Mouse (Mus musculus) limb, embryonic 10.5 days (tissue): ENCODE measurements around the gene Zbtb8a. TPM values are rescaled to one million over a fixed set of nuclear protein-coding genes. Genes with fewer than 3 reads are reported as not detected.

Experiments used
- DNase-seq: peaks from one replicate; pipeline ENCODE4 v3.0.0-alpha.2; 2017; ENCODE audit warnings: low spot score
- H3K27ac ChIP-seq: fragments of 300-500 bp; sonication (generic); 2 replicates; pipeline ENCODE4 v1.5.1; 2016; ENCODE audit warnings: mild to moderate bottlenecking
- H3K27me3 ChIP-seq: fragments of 300-500 bp; sonication (generic); 2 replicates; pipeline ENCODE4 v1.6.1; 2016; ENCODE audit warnings: low read depth, mild to moderate bottlenecking; ENCODE audit not compliant: poor library complexity, severe bottlenecking
- H3K36me3 ChIP-seq: fragments of 300-500 bp; sonication (generic); 2 replicates; pipeline ENCODE4 v1.6.1; 2016; ENCODE audit warnings: mild to moderate bottlenecking, moderate library complexity
- H3K4me1 ChIP-seq: fragments of 300-500 bp; sonication (generic); 2 replicates; pipeline ENCODE4 v1.6.1; 2016
- H3K4me3 ChIP-seq: fragments of 300-500 bp; sonication (generic); 2 replicates; pipeline ENCODE4 v1.5.1; 2016; ENCODE audit warnings: mild to moderate bottlenecking, moderate library complexity
- H3K9me3 ChIP-seq: fragments of 300-500 bp; sonication (generic); replicated peaks from 2 replicates; pipeline ENCODE4 v1.6.1; 2016; ENCODE audit warnings: mild to moderate bottlenecking
- WGBS: fragments of 180-500 bp; shearing (Covaris S2); methylation state at CpG from one replicate; pipeline ENCODE4 v1.1.7; 2016; 5-methylcytosine and 5-hydroxymethylcytosine counted together
- polyA plus RNA-seq: library from polyadenylated mRNA; unstranded; fragments of >200 nt; fragmentation: Nextera tagmentation; extraction: Ambion mirVana; gene quantifications from 2 replicates; pipeline ENCODE4 v1.2.1, GENCODE M21; 2016

Zbtb8a gene
- polyA plus RNA-seq, 1 experiment from 2014 or later = 8.0 TPM

DNA sequence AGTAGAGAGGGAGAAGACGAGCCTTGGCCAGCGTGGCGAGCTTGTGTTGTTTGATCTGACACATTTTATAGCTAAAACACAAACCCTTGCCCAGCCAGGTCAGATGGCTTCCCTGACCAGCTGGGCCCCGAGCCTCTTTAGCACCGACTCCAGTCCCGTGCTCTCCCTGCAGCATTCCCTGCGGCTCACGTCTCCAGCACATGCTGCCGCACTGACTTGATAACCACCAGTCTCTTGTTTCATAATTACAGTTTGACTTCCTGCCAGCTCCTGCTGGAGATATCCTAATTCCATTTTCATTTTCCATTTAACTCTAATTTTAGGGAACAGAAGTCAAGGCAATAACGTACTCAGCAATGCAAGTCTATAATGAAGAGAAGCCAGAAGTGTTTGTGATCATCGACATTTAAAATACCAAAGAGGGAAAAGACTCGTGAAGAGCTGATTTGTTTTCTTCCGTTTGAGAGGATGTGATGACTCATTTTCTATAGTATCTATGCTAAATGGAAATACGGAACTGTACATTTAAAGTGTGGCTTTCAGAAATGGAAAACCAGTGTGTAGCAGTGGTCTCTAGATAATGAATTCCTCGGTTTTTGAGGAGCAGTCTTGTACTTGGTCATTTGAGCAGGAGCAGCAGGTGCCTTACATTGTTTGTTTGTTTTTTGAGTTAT, 31.3 kb downstream of the Zbtb8a start:
- Histone ChIP-seq H3K4me1 (no peaks in the 10 kb centered on the region), H3K27ac (no peak overlapping the region), H3K9me3 (no peaks in the 10 kb centered on the region), H3K36me3 (peaks cover 63% of the 10 kb centered on the region), H3K27me3 (no peaks in the 10 kb centered on the region), H3K4me3 (no peak overlapping the region)
- no peak for DNase-seq
- WGBS = 88% methylated on average over 15 of the region's 15 CpGs

DNA sequence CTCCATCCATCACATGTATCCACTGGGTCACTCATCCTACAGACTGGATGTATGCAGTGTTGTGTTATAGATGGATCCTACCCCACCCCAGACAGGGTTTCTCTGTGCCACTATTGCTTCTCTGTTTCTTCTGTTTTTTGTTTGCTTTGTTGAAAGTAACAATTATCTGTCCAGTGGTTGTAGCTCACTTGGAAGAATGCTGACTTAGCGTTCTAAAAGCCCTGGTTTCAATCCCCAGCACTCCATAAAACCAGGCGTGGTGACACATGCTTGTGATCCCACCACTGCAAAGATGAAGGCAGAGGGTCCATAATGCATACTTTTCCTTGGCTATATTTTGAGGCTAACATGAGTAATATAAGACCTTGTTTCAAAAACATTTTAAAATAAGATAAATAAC, 35.2 kb downstream of the Zbtb8a start:
- Histone ChIP-seq H3K4me1 (no peaks in the 10 kb centered on the region), H3K36me3 (peaks cover 60% of the 10 kb centered on the region), H3K27ac (no peak overlapping the region), H3K27me3 (no peaks in the 10 kb centered on the region), H3K4me3 (no peak overlapping the region), H3K9me3 (no peaks in the 10 kb centered on the region)
- 70% methylated on average over 2 of the region's 2 CpGs for WGBS
- no peak for DNase-seq

DNA sequence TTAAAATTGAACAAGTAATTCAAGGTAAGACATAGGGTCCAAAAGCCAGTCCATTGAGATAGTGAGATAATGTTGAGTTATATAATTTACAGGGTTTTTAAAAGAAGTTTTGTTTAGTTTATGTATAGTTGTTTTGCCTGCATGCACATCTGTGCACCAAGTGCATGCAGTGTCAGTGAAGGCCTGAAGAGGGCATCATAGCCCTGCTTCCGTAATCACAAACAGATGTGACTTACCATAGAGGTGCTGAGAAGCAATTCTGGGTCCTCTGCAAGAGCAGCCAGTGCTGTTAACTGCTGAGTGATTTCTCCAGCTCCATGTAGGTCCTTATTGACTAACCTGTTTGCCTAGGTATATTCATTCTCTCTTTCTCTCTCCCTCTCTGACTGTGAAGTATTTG, 36.0 kb downstream of the Zbtb8a start:
- no peak overlapping the region for H3K27ac ChIP-seq
- no peaks in the 10 kb centered on the region for H3K27me3 ChIP-seq
- 100% methylated on average over 1 of the region's 1 CpGs for WGBS
- no peaks in the 10 kb centered on the region for H3K9me3 ChIP-seq
- no peak for DNase-seq
- H3K36me3 ChIP-seq = peaks cover 56% of the 10 kb centered on the region
- H3K4me1 ChIP-seq = no peaks in the 10 kb centered on the region
- no peak overlapping the region for H3K4me3 ChIP-seq

DNA sequence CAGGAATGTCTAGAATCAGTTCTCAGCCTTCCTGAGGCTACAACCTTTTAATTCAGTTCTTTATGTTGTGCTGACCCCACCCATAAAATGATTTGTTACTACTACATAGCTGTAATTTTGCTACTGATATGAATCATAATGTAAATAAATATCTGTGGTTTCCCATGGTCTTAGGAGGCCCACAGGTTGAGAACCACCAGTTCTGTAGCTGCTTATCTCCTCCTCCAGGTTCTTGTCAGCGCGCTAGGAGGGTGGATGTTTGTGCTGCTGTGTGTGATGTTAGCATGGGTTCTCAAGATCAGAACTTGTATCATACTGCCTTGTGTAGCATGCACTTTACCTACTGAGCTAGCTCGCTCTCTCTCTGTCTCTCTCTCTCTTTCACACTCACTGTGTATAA, 38.2 kb downstream of the Zbtb8a start:
- no peak for DNase-seq
- H3K36me3 ChIP-seq = peaks cover 39% of the 10 kb centered on the region
- H3K9me3 ChIP-seq = no peaks in the 10 kb centered on the region
- no peak overlapping the region for H3K27ac ChIP-seq
- 96% methylated on average over 3 of the region's 3 CpGs for WGBS
- H3K4me3 ChIP-seq = no peak overlapping the region
- no peaks in the 10 kb centered on the region for H3K27me3 ChIP-seq
- H3K4me1 ChIP-seq = no peaks in the 10 kb centered on the region

DNA sequence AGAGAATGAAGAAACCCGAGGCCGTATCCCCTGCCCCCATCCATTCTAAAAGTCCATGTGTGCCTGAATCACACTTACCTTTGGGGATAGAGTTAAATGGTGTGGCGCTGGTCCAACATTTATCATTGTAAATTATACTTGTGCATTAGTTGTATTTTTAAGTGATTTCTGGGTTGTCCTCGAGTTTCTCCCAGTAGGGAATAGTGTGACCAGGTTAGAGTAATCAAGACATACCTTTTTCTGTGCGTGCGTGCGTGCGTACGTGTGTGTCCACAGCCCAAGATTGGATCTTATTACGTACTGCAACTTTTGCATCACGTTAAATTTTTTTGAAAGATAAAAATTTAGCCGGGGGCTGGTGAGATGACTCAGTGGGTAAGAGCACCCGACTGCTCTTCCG, 41.6 kb downstream of the Zbtb8a start:
- peak overlapping the region; percentile 99 for H3K27ac ChIP-seq
- no peak for DNase-seq
- H3K4me3 ChIP-seq = peak overlapping the region; percentile 78
- H3K27me3 ChIP-seq = no peaks in the 10 kb centered on the region
- 55% methylated on average over 14 of the region's 14 CpGs for WGBS
- H3K9me3 ChIP-seq = no peaks in the 10 kb centered on the region
- H3K36me3 ChIP-seq = peaks cover 34% of the 10 kb centered on the region
- H3K4me1 ChIP-seq = peaks cover 24% of the 10 kb centered on the region

DNA sequence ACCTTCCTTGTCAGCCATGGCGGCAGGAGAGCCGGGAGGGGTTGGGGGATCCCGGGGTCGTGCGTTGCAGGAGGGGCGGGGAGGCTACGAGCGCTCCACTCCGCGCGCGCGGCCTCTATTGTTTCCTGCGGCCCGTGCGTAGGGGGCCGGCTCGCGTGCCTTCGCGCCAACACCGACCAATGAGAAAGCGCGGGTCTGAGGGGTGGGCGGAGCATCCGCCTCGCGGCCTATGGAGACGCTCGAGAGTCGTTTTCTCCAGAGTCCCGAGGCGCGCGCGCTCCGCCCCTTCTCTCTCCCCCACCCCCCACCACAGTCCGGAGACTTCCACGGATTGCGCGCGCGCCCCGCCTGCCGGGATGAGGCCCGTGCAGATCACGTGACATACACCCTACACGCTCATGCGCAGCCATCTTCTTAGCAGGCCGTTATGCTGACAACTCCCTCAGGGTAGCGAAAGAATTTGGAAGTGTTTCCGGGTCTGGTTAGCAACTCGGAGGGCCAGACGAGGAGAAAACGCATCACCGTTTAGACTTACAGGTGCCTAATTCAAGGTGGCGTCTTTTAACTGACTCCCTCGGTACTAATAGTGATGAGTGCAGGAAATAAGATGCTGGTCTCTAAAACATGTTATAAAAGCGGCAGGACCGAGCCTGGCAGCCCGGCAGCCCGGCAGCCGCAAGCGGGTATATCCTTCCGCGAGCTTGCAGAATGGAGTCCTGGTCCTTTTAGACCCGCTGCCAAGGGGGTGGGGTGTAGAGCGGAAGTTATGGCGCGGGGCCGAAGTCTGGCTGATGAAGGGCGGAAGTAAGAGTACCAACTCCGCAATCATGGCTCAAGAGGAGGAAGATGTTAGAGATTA, 42.5 kb downstream of the Zbtb8a start, which contains the start of the genes Rbbp4 and Zbtb8os:
Gene Rbbp4, minus strand, starts transcription at position 155 of the 859 bp plus-strand sequence.
Gene Zbtb8os, plus strand, starts transcription at position 480 of the 859 bp plus-strand sequence.
- H3K4me1 ChIP-seq = peaks cover 29% of the 10 kb centered on the region
- peaks cover 39% of the 10 kb centered on the region for H3K36me3 ChIP-seq
- WGBS = under 1% methylated on average over 69 of the region's 73 CpGs
- peak within 1 kb of the TSS; percentile 99 for H3K27ac ChIP-seq
- no peaks in the 10 kb centered on the region for H3K27me3 ChIP-seq
- H3K4me3 ChIP-seq = peak within 1 kb of the TSS; percentile 78
- no peaks in the 10 kb centered on the region for H3K9me3 ChIP-seq
- DNase-seq = peak; percentile 99

DNA sequence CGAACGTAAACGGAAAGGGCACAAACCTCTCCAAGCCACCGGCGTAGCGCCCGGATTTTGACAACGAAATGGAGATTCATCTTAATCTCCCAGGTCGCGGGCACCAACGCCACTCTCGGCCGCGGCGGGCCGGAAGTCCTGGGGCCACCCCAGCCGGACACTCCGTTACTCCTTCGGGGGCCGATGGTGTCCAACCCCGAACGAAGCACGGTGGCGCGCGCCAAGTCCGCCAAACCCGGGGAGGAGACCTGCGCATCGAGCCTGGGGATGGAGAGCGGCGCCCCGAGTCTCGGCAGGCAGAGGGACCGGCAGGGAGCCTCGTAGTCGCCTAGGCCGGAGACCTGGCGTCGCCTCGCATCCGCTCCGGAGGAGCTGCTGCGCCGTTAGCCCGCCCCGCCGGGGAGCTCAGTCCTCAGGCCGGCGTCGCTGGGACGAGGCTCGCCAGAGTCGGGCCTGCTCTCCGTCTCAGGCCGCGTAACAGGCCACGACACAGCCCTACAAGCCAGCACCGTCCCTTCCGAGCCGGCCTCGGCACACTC, 43.2 kb downstream of the Zbtb8a start:
- Histone ChIP-seq H3K27me3 (no peaks in the 10 kb centered on the region), H3K4me1 (peaks cover 29% of the 10 kb centered on the region), H3K27ac (peak overlapping the region; percentile 99), H3K9me3 (no peaks in the 10 kb centered on the region), H3K4me3 (peak overlapping the region; percentile 78), H3K36me3 (peaks cover 46% of the 10 kb centered on the region)
- WGBS = under 1% methylated on average over 62 of the region's 62 CpGs
- DNase-seq = peak; percentile 84

DNA sequence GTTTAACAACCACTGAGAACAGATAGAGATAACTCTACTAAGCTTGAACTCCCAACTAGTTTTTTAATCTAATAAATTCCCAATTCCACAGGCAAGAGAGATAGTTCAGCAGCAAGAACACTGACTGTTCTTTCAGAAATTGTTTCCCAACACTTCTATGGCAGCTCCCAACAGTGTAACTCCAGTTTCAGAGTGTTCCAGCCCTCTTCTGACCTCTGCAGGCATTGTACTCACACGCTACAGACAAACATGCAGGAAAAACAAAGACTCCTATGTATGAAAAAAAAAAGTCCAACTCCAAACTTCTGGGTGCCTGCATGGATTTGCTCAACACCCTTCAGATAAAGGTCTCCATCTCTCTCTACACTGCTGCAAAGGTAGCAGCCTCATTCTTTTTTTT, 45.1 kb downstream of the Zbtb8a start:
- H3K4me1 ChIP-seq = peaks cover 29% of the 10 kb centered on the region
- DNase-seq = no peak

DNA sequence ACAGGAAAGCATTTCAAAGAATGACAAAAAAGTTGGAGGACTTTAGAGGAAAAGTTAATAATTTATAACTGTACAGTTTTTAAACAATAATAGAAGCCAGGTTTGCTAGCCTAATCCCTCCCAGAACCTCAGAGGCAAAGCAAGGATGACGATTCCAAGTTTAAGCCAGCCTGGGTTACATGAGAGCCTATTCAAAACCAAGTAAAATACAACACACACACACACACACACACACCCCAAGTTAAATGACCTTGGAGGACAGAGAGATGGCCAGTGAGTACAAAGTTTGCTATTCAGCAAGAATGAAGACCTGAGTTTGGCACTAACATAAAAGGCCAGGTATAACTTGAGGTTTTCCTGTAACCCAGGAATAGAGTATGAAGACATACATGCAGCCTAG, 51.7 kb downstream of the Zbtb8a start:
- peaks cover 4% of the 10 kb centered on the region; the same call in 1 of the 2 replicates for H3K4me1 ChIP-seq
- no peak overlapping the region for H3K4me3 ChIP-seq
- no peaks in the 10 kb centered on the region for H3K27me3 ChIP-seq
- no peak overlapping the region for H3K27ac ChIP-seq
- H3K9me3 ChIP-seq = no peaks in the 10 kb centered on the region
- peaks cover 100% of the 10 kb centered on the region for H3K36me3 ChIP-seq
- WGBS = 91% methylated on average over 1 of the region's 1 CpGs
- no peak for DNase-seq

More for the DNA sequence above, 45.1 kb downstream of the Zbtb8a start:
- 77% methylated on average over 1 of the region's 1 CpGs for WGBS
- no peaks in the 10 kb centered on the region for H3K9me3 ChIP-seq
- H3K4me3 ChIP-seq = peak overlapping the region; percentile 78
- H3K36me3 ChIP-seq = peaks cover 65% of the 10 kb centered on the region
- H3K27ac ChIP-seq = no peak overlapping the region
- H3K27me3 ChIP-seq = no peaks in the 10 kb centered on the region

DNA sequence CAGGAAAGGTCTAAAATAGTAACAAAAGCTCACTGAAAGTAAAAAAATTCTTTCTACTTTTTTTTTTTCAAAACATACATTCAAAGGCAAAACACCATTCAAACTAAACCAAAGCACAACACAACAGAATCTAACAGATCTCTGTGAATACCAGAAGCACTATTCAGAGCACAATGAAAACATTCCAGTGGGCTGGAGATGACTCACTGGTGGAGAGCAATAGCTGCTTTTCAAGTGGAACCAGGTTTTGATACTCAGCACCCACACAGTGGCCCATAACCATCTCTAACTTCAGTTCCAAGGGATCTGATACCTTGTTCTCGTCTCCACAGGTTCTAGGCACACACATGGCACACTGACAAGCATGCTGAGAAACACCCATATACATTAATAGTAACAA, 53.2 kb downstream of the Zbtb8a start:
- peaks cover 100% of the 10 kb centered on the region for H3K36me3 ChIP-seq
- 90% methylated on average over 1 of the region's 1 CpGs for WGBS

DNA sequence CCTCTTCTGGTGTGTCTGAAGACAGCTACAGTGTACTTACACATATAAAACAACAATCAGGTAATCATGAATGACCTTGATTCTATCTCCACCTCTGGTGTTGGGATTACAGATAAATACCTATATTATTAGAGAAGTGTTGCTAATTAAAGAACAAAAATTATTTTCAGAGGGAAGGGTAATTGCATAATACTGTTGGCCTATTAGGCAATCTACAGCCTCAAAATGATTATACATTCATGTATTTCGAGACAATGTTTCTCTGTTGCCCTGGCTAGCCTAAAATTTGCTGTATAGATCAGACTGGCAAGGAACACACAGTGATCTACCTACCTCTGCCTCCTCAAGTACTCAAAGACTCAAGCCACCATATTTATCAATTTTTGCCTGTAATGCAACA, 54.4 kb downstream of the Zbtb8a start:
- Histone ChIP-seq H3K27me3 (no peaks in the 10 kb centered on the region), H3K27ac (no peak overlapping the region), H3K36me3 (peaks cover 99% of the 10 kb centered on the region), H3K9me3 (no peaks in the 10 kb centered on the region), H3K4me3 (no peak overlapping the region), H3K4me1 (no peaks in the 10 kb centered on the region)
- no peak for DNase-seq
- WGBS = 93% methylated on average over 1 of the region's 1 CpGs

More for the DNA sequence above, 53.2 kb downstream of the Zbtb8a start:
- DNase-seq = no peak
- Histone ChIP-seq H3K4me3 (no peak overlapping the region), H3K4me1 (no peaks in the 10 kb centered on the region), H3K27me3 (no peaks in the 10 kb centered on the region), H3K9me3 (no peaks in the 10 kb centered on the region), H3K27ac (no peak overlapping the region)

DNA sequence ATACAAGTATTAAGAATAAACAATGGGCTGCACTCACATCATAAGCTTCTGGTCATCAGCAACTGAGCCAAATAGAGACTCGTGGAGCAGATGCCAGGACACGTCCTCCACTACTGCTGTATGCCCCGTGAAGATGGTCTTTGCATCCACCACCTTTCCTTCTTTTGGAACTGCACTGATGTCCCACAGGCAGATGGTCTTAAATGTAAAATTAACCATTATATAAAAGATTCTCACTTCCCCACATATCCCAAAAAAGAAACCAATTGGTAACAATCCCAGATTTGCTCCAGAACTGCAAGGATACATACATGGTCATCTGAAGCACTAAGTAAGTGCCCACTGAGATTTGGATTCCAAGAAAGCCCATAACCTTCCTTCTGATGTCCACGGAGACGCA, 55.9 kb downstream of the Zbtb8a start:
- 95% methylated on average over 5 of the region's 5 CpGs for WGBS
- no peak for DNase-seq
- H3K9me3 ChIP-seq = no peaks in the 10 kb centered on the region
- H3K4me3 ChIP-seq = no peak overlapping the region
- no peaks in the 10 kb centered on the region for H3K27me3 ChIP-seq
- H3K27ac ChIP-seq = no peak overlapping the region
- no peaks in the 10 kb centered on the region for H3K4me1 ChIP-seq
- peaks cover 99% of the 10 kb centered on the region for H3K36me3 ChIP-seq

DNA sequence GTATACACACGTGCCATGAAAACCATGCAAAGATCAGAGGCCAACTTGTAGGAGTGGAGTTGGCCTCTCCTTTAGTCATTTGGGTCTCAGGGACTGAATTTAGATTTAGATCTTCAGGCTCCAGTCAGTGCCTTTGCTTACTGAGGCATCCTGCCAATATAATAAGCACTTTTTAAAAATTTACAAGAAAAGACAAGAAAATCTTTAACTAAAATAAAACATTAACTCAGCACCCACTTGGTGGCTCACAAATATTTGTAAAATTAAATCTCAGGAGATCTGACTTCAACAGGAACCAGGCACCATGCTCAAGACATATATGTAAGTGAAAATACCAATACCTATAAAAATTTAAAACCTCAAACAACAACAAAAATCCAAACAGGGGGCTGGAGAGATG, 57.0 kb downstream of the Zbtb8a start:
- Histone ChIP-seq H3K4me1 (no peaks in the 10 kb centered on the region), H3K27ac (no peak overlapping the region), H3K9me3 (no peaks in the 10 kb centered on the region), H3K4me3 (no peak overlapping the region), H3K27me3 (no peaks in the 10 kb centered on the region), H3K36me3 (peaks cover 99% of the 10 kb centered on the region)
- WGBS = 98% methylated on average over 1 of the region's 1 CpGs
- no peak for DNase-seq
